Mouse (Mus musculus) ES-E14 (cell line): ENCODE results near the gene Rbfox2. TPM values are rescaled to one million over a fixed set of nuclear protein-coding genes. Genes with fewer than 3 reads are reported as not detected.
A peak's percentile ranks its signal among the peaks of the same experiment; 100 is the strongest.

Experiments used
- DNase-seq: peaks from one replicate; pipeline ENCODE4 v3.0.0-alpha.2; 2013; ENCODE audit warnings: low read depth, low spot score
- H3K27ac ChIP-seq: 2 replicates; pipeline ENCODE4 v1.5.1; 2012; ENCODE audit warnings: low read depth, mild to moderate bottlenecking, low read length, moderate library complexity, mixed read lengths; ENCODE audit not compliant: poor library complexity, insufficient read depth, severe bottlenecking
- H3K36me3 ChIP-seq: 2 replicates; pipeline ENCODE4 v1.6.1; 2012; ENCODE audit warnings: mild to moderate bottlenecking, low read length, moderate library complexity, mixed read lengths; ENCODE audit not compliant: control insufficient read depth, poor library complexity, insufficient read depth, severe bottlenecking
- H3K4me1 ChIP-seq, 2 experiments: fragments of 150-350 bp in 1 of 2; sonication (generic) in 1 of 2; 2 replicates each; pipeline ENCODE4 v1.6.1; 2012; ENCODE audit warnings: low read length in 2 of 2, mild to moderate bottlenecking in 1 of 2, mixed read lengths in 1 of 2; ENCODE audit not compliant: control insufficient read depth in 2 of 2, insufficient read depth in 2 of 2, poor library complexity in 1 of 2
- H3K4me3 ChIP-seq, 2 experiments: fragments of 150-350 bp in 1 of 2; sonication (generic) in 1 of 2; 2 replicates each; pipeline ENCODE4 v1.5.1; 2012; ENCODE audit warnings: low read length in 2 of 2, low read depth in 1 of 2, mild to moderate bottlenecking in 1 of 2, mixed read lengths in 1 of 2; ENCODE audit not compliant: insufficient read depth in 1 of 2, poor library complexity in 1 of 2, severe bottlenecking in 1 of 2
- H3K9ac ChIP-seq: 2 replicates; pipeline ENCODE4 v1.6.1; 2012; ENCODE audit warnings: low read depth, mild to moderate bottlenecking, low read length, mixed read lengths; ENCODE audit not compliant: poor library complexity, insufficient read depth, severe bottlenecking
- H3K9me3 ChIP-seq: fragments of 150-350 bp; sonication (generic); 2 replicates; pipeline ENCODE4 v1.6.1; 2012; ENCODE audit warnings: low read depth, mild to moderate bottlenecking, low read length; ENCODE audit not compliant: control insufficient read depth, insufficient read depth
- CHD2 ChIP-seq: IDR thresholded peaks from 2 replicates; pipeline ENCODE4 v1.6.1; 2014; ENCODE audit warnings: mild to moderate bottlenecking, low read depth, low read length, inconsistent platforms
- HCFC1 ChIP-seq: IDR thresholded peaks from 2 replicates; pipeline ENCODE4 v1.6.1; 2012; ENCODE audit warnings: low read length, inconsistent platforms, borderline replicate concordance; ENCODE audit not compliant: insufficient read depth
- MAFK ChIP-seq: IDR thresholded peaks from 2 replicates; pipeline ENCODE4 v1.6.1; 2014; ENCODE audit warnings: mild to moderate bottlenecking, low read depth, low read length, inconsistent platforms; ENCODE audit not compliant: insufficient read depth
- ZC3H11A ChIP-seq: IDR thresholded peaks from 2 replicates; pipeline ENCODE4 v1.6.1; 2012; ENCODE audit warnings: low read depth, mild to moderate bottlenecking, inconsistent platforms, low read length, borderline replicate concordance
- ZNF384 ChIP-seq: IDR thresholded peaks from 2 replicates; pipeline ENCODE4 v1.6.1; 2012; ENCODE audit warnings: low read depth, low read length, inconsistent platforms
- in situ Hi-C, 2 experiments: fragments of 600-800 bp; cut with MboI; formaldehyde crosslinking; loops; one replicate each; pipeline ENCODE4 v1.15.1; 2025; ENCODE audit warnings: low sequenced_read_pairs in 2 of 2, inconsistent platforms in 1 of 2; ENCODE audit not compliant: unreplicated experiment in 2 of 2
- total RNA-seq: library from RNA; depleted of rRNA; stranded (reverse); fragments of 300-350 nt; gene quantifications from 2 replicates; pipeline ENCODE4 v1.2.3, GENCODE M21; 2012

The Rbfox2 gene
- total RNA-seq, 1 experiment: 56.4 TPM

DNA sequence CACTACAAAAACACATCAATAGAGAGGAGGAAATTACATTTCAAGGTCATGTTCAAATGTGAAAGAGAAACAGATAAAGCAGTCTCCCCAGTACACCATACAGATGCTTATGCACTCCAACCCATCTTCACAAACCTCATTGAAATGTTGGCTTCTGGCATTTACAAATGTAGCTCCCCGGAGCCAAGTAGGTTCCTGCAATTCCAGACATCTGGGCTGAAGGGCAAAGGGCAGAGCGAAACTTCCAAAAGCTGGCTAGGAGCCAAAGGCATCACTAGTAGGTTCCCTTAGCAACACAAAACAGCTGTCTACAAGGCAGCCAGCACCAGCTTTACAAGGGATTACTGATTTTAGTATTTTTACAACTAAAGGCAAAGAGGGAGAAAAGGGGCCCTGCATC lies 104.6 kb downstream of the Rbfox2 start:
- in situ Hi-C loops: no loop called here
- Histone ChIP-seq H3K27ac (no peak overlapping the region), H3K36me3 (no peaks in the 10 kb centered on the region), H3K4me1 (peaks cover 4 to 18% of the 10 kb centered on the region in 2 experiments), H3K4me3 (no peak overlapping the region), H3K9ac (no peak overlapping the region), H3K9me3 (no peaks in the 10 kb centered on the region)
- no peak for DNase-seq
- TF ChIP-seq CHD2: no peak
- no peak for TF ChIP-seq MAFK
- no peak for TF ChIP-seq HCFC1
- no peak for TF ChIP-seq ZNF384
- TF ChIP-seq ZC3H11A: no peak

DNA sequence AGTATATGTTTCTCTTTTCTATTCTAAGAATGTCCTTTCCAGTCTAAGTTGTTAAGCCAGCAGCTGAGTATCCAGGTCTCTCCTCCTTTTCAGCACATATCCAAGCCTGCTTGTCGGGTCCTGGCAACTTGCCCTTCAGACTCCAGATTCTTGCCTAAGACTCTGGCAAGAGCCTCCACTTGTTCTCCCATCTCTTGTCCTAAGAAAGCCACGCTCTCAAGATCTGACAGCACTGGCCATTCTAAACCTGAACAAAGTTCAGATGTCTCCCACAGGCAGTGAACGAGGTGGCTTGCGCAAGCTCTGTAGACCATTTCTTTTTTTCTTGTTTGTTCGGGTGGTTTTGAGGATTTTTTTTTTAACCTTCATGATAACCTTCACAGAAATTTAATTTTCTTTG lies 110.0 kb downstream of the Rbfox2 start:
- TF ChIP-seq MAFK (no peak), HCFC1 (no peak), ZC3H11A (no peak), CHD2 (no peak), ZNF384 (no peak)
- Histone ChIP-seq H3K36me3 (no peaks in the 10 kb centered on the region), H3K9me3 (no peaks in the 10 kb centered on the region), H3K4me3 (no peak overlapping the region), H3K9ac (no peak overlapping the region), H3K4me1 (peaks cover 0 to 12% of the 10 kb centered on the region in 2 experiments; a peak in 2 of 4 replicates), H3K27ac (no peak overlapping the region)
- no peak for DNase-seq
- in situ Hi-C loops: no loop called here

- Histone ChIP-seq H3K27ac (no peak overlapping the region), H3K9ac (no peak overlapping the region), H3K36me3 (no peaks in the 10 kb centered on the region), H3K4me3 (no peak overlapping the region), H3K4me1 (peaks cover 0 to 7% of the 10 kb centered on the region in 2 experiments; a peak in 2 of 4 replicates), H3K9me3 (no peaks in the 10 kb centered on the region)
- no peak for DNase-seq
- TF ChIP-seq ZNF384 (no peak), CHD2 (no peak), HCFC1 (no peak), ZC3H11A (no peak), MAFK (no peak)
- in situ Hi-C loops: no loop called here
Observed at GRCm38 (mm10) chr15:77196001-77196400, 110.8 kb downstream of the Rbfox2 start.

- H3K27ac ChIP-seq: no peak overlapping the region; the same call in 1 of the 2 replicates
- H3K9ac ChIP-seq: peak overlapping the region; percentile 10; the same call in 1 of the 2 replicates
- in situ Hi-C loops: no loop called here
Observed at GRCm38 (mm10) chr15:77192154-77192935, 114.5 kb downstream of the Rbfox2 start.

DNA sequence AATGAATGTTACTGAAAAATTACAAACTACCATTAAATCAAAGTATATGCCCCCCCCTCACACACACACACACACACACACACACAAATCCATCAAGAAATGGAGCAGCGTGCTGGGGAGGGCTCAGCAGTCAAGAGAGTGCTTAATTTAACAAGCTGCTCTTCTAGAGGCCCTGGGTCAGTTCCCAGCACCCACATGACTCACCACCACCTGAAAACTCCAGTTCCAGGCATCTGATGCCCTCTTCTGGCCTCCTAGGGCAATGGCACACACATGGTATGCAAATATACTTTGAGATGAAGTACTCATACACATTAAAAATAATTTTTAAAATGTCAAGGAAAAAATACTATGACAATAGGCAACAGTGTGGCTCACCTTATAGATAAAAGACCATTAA lies 120.7 kb downstream of the Rbfox2 start:
- Histone ChIP-seq H3K4me3 (no peak overlapping the region), H3K4me1 (peaks cover 4 to 6% of the 10 kb centered on the region in 2 experiments; a peak in 3 of 4 replicates), H3K9ac (no peak overlapping the region), H3K36me3 (no peaks in the 10 kb centered on the region), H3K9me3 (no peaks in the 10 kb centered on the region), H3K27ac (no peak overlapping the region)
- TF ChIP-seq MAFK (no peak), ZNF384 (no peak), HCFC1 (no peak), ZC3H11A (no peak), CHD2 (no peak)
- DNase-seq: no peak
- in situ Hi-C loops: no loop called here

More at GRCm38 (mm10) chr15:77192154-77192935, 114.5 kb downstream of the Rbfox2 start:
- H3K4me1 ChIP-seq: peaks cover 4 to 7% of the 10 kb centered on the region in 2 experiments; a peak in 2 of 4 replicates
- no peak for DNase-seq
- H3K4me3 ChIP-seq: no peak overlapping the region
- H3K36me3 ChIP-seq: no peaks in the 10 kb centered on the region
- no peaks in the 10 kb centered on the region for H3K9me3 ChIP-seq
- TF ChIP-seq CHD2 (no peak), ZNF384 (no peak), ZC3H11A (no peak), MAFK (no peak), HCFC1 (no peak)
